Mouse (Mus musculus): ENCODE results near the gene Pknox1. TPM values are rescaled to one million over a fixed set of nuclear protein-coding genes. Genes with fewer than 3 reads are reported as not detected.
A peak's percentile ranks its signal among the peaks of the same experiment; 100 is the strongest.

Pknox1 gene
- polyA plus RNA-seq, 1 experiment: 19.9 TPM

DNA sequence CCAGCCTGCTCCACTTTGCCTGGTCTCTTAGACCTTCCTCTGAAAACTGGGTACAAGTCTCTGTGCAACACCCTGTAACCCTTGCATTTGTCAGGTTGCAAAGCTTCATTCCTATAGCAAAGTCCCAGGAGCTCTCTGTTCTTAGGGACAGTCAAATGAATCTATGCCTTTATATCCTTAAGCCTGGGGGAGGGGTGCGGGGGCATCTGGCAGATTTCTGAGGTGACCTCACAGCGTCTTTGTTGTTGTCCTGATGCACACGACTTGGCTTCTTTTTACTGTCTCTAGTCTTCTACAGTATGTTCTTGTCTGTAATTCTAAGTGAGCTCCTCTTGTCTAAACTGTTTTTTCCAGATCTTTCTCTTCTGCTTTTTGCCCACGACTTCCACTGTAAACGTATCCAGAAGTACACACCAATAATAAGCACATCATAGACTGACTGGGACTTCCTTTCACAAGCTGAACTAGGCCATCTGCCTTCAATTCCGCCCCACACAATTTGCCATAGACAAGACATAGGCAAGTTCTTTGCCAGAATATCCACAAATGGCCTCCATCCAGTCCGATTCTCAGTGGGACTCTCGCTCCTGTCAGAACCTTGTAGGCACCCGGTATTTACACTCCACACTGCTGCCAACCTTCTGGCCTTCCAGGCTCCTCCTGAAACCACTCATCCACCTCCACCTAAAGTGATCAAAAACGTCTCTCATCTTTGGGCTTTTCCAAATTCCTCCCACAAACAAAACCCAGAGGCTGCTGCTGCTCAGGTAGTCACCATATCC lies 12.1 kb downstream of the Pknox1 start:
- no peak for DNase-seq
- Histone ChIP-seq H3K27ac (ENCODE audit: insufficient read depth, low read depth, low read length) (no peak overlapping the region), H3K27me3 (replicated peaks; ENCODE audit: control insufficient read depth, insufficient read depth, low read length) (no peaks in the 10 kb centered on the region), H3K4me1 (ENCODE audit: control insufficient read depth, insufficient read depth, low read length) (no peaks in the 10 kb centered on the region), H3K4me3 (ENCODE audit: insufficient read depth, low read depth, low read length) (no peak overlapping the region), H3K36me3 (ENCODE audit: control insufficient read depth, insufficient read depth, low read length) (no peaks in the 10 kb centered on the region)
- TF ChIP-seq POLR2A (IDR thresholded peaks at IDR 0.05; ENCODE audit: low read depth, low read length) (no peak), CTCF (conservative IDR thresholded peaks at IDR 0.05; ENCODE audit: insufficient read depth, insufficient read length, low read depth, low read length) (no peak)
- WGBS: 79% methylated on average over 10 of the region's 10 CpGs

GRCm38 (mm10) chr17:31580344-31580743 lies 15.8 kb downstream of the Pknox1 start:
- Histone ChIP-seq H3K27ac (ENCODE audit: insufficient read depth, low read depth, low read length) (no peak overlapping the region), H3K27me3 (replicated peaks; ENCODE audit: control insufficient read depth, insufficient read depth, low read length) (no peaks in the 10 kb centered on the region), H3K36me3 (ENCODE audit: control insufficient read depth, insufficient read depth, low read length) (no peaks in the 10 kb centered on the region), H3K4me3 (ENCODE audit: insufficient read depth, low read depth, low read length) (no peak overlapping the region), H3K4me1 (ENCODE audit: control insufficient read depth, insufficient read depth, low read length) (no peaks in the 10 kb centered on the region)
- 52% methylated on average over 3 of the region's 3 CpGs for WGBS
- no peak for DNase-seq
- TF ChIP-seq POLR2A (IDR thresholded peaks at IDR 0.05; ENCODE audit: low read depth, low read length) (no peak), CTCF (conservative IDR thresholded peaks at IDR 0.05; ENCODE audit: insufficient read depth, insufficient read length, low read depth, low read length) (no peak)

GRCm38 (mm10) chr17:31583185-31583584 lies 18.7 kb downstream of the Pknox1 start:
- DNase-seq: no peak
- H3K36me3 ChIP-seq (ENCODE audit: control insufficient read depth, insufficient read depth, low read length): no peaks in the 10 kb centered on the region
- H3K27me3 ChIP-seq (replicated peaks; ENCODE audit: control insufficient read depth, insufficient read depth, low read length): no peaks in the 10 kb centered on the region
- no peak for TF ChIP-seq POLR2A (IDR thresholded peaks at IDR 0.05; ENCODE audit: low read depth, low read length)
- no peak for TF ChIP-seq CTCF (conservative IDR thresholded peaks at IDR 0.05; ENCODE audit: insufficient read depth, insufficient read length, low read depth, low read length)
- WGBS: 75% methylated on average over 3 of the region's 3 CpGs
- peaks cover 3% of the 10 kb centered on the region for H3K4me1 ChIP-seq (ENCODE audit: control insufficient read depth, insufficient read depth, low read length)
- no peak overlapping the region for H3K27ac ChIP-seq (ENCODE audit: insufficient read depth, low read depth, low read length)
- H3K4me3 ChIP-seq (ENCODE audit: insufficient read depth, low read depth, low read length): no peak overlapping the region

DNA sequence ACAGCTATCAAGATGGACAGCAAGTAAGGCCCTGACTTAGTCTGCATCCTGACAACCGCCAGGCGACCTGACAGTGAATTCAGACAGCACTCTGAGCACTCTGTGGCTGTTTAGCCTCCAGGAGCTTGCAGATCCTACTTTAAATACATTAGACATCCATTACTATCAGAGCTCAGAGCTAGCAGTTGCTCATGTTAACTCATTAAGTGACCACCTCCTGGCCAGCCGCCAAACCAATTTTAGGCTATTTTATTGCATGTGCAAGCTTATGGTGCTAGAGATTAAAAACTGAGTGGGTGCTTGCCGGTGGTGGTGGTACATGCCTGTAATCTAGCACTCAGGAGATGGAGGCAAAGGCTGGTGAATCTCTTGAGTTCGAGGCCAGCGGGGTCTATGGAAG lies 19.2 kb downstream of the Pknox1 start:
- Histone ChIP-seq H3K36me3 (ENCODE audit: control insufficient read depth, insufficient read depth, low read length) (no peaks in the 10 kb centered on the region), H3K4me1 (ENCODE audit: control insufficient read depth, insufficient read depth, low read length) (peaks cover 9% of the 10 kb centered on the region), H3K4me3 (ENCODE audit: insufficient read depth, low read depth, low read length) (no peak overlapping the region), H3K27ac (ENCODE audit: insufficient read depth, low read depth, low read length) (no peak overlapping the region), H3K27me3 (replicated peaks; ENCODE audit: control insufficient read depth, insufficient read depth, low read length) (no peaks in the 10 kb centered on the region)
- no peak for DNase-seq
- TF ChIP-seq POLR2A (IDR thresholded peaks at IDR 0.05; ENCODE audit: low read depth, low read length): no peak
- no peak for TF ChIP-seq CTCF (conservative IDR thresholded peaks at IDR 0.05; ENCODE audit: insufficient read depth, insufficient read length, low read depth, low read length)
- 88% methylated on average over 6 of the region's 6 CpGs for WGBS

- H3K4me1 ChIP-seq (ENCODE audit: control insufficient read depth, insufficient read depth, low read length): peaks cover 10% of the 10 kb centered on the region
- peak; percentile 86 for DNase-seq
- no peaks in the 10 kb centered on the region for H3K27me3 ChIP-seq (replicated peaks; ENCODE audit: control insufficient read depth, insufficient read depth, low read length)
- TF ChIP-seq CTCF (conservative IDR thresholded peaks at IDR 0.05; ENCODE audit: insufficient read depth, insufficient read length, low read depth, low read length): no peak
- TF ChIP-seq POLR2A (IDR thresholded peaks at IDR 0.05; ENCODE audit: low read depth, low read length): no peak
- 47% methylated on average over 7 of the region's 7 CpGs for WGBS
- peak overlapping the region; percentile 93 for H3K27ac ChIP-seq (ENCODE audit: insufficient read depth, low read depth, low read length)
- H3K36me3 ChIP-seq (ENCODE audit: control insufficient read depth, insufficient read depth, low read length): no peaks in the 10 kb centered on the region
- no peak overlapping the region for H3K4me3 ChIP-seq (ENCODE audit: insufficient read depth, low read depth, low read length)
Measured at GRCm38 (mm10) chr17:31588115-31588514, 23.6 kb downstream of the Pknox1 start.

DNA sequence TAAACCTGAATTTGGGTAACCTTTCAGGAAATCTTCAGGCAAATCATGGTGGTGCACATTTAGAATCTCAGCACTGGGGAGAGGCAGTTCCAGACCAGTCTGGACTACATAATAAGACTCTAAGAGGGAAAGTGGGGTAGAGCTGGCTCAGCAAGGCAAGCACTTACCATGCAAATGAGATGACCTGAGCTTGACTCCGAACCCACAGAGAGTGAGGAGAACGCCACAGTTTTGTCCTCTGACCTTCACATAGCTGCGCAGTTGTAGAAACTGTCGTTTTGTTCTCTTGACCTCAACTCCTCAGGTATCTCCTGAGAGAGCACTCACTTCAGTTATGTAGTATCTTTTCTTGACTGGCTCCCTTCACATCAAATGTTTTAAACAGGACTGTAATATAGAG lies 24.2 kb downstream of the Pknox1 start:
- Histone ChIP-seq H3K27ac (ENCODE audit: insufficient read depth, low read depth, low read length) (peak overlapping the region; percentile 57; the same call in 1 of the 2 replicates), H3K4me1 (ENCODE audit: control insufficient read depth, insufficient read depth, low read length) (peaks cover 10% of the 10 kb centered on the region), H3K4me3 (ENCODE audit: insufficient read depth, low read depth, low read length) (no peak overlapping the region), H3K27me3 (replicated peaks; ENCODE audit: control insufficient read depth, insufficient read depth, low read length) (no peaks in the 10 kb centered on the region), H3K36me3 (ENCODE audit: control insufficient read depth, insufficient read depth, low read length) (no peaks in the 10 kb centered on the region)
- 58% methylated on average over 4 of the region's 4 CpGs for WGBS
- DNase-seq: no peak
- no peak for TF ChIP-seq CTCF (conservative IDR thresholded peaks at IDR 0.05; ENCODE audit: insufficient read depth, insufficient read length, low read depth, low read length)
- TF ChIP-seq POLR2A (IDR thresholded peaks at IDR 0.05; ENCODE audit: low read depth, low read length): no peak

DNA sequence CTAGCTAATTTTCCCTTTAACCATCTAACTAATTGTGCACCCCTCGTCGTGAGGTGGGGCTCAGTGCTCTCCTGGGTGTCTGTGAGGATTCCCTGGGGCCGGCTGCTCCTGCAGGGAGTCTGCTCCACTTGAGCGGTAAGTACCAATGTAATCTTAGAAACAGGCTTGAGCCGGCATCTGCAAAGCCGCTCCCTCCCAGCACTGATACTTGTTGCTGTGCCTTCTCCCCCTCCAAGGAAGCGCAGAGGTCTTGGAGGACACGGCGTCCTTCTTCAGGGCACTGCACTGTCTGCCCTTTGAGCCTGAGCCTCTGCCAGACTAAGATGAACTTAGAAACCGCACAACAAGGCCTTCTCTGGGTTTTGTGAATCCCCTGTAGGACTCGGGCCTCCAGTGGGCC lies 26.3 kb downstream of the Pknox1 start:
- Histone ChIP-seq H3K4me3 (ENCODE audit: insufficient read depth, low read depth, low read length) (no peak overlapping the region), H3K27ac (ENCODE audit: insufficient read depth, low read depth, low read length) (no peak overlapping the region), H3K4me1 (ENCODE audit: control insufficient read depth, insufficient read depth, low read length) (peaks cover 10% of the 10 kb centered on the region), H3K36me3 (ENCODE audit: control insufficient read depth, insufficient read depth, low read length) (no peaks in the 10 kb centered on the region), H3K27me3 (replicated peaks; ENCODE audit: control insufficient read depth, insufficient read depth, low read length) (no peaks in the 10 kb centered on the region)
- TF ChIP-seq CTCF (conservative IDR thresholded peaks at IDR 0.05; ENCODE audit: insufficient read depth, insufficient read length, low read depth, low read length) (no peak), POLR2A (IDR thresholded peaks at IDR 0.05; ENCODE audit: low read depth, low read length) (no peak)
- WGBS: 67% methylated on average over 11 of the region's 11 CpGs
- DNase-seq: peak; percentile 64

Data from kidney, adult 2 months (tissue).